Mouse (Mus musculus) G1E (cell line): ENCODE measurements around the gene Edem3. TPM values are rescaled to one million over a fixed set of nuclear protein-coding genes. Genes with fewer than 3 reads are reported as not detected.
"Not testable (repeated sequence)": the region's sequence is repeated elsewhere in the genome, so short reads cannot be mapped to it uniquely, and the experiment has no call there.

Experiments
- ATAC-seq: 2 replicates; pipeline ENCODE4 v1.8.0; 2016; ENCODE audit warnings: mild to moderate bottlenecking; ENCODE audit not compliant: insufficient number of reproducible peaks, poor library complexity, low FRiP score, severe bottlenecking; ENCODE audit errors: extremely low read depth
- DNase-seq: peaks from one replicate; pipeline ENCODE4 v3.0.0; 2012; ENCODE audit warnings: low spot score
- H3K27me3 ChIP-seq: 2 replicates; pipeline ENCODE4 v1.6.1; 2012; ENCODE audit warnings: mild to moderate bottlenecking, low read length, inconsistent platforms; ENCODE audit not compliant: insufficient read depth
- H3K36me3 ChIP-seq: replicated peaks from 2 replicates; pipeline ENCODE3; 2012; ENCODE audit warnings: mild to moderate bottlenecking, inconsistent platforms
- H3K4me1 ChIP-seq: 2 replicates; pipeline ENCODE4 v1.6.1; 2012; ENCODE audit warnings: low read depth, low read length, inconsistent platforms, mixed read lengths; ENCODE audit not compliant: insufficient read depth
- H3K4me3 ChIP-seq: 2 replicates; pipeline ENCODE4 v1.5.1; 2012; ENCODE audit warnings: low read depth, mild to moderate bottlenecking, inconsistent platforms, low read length, moderate library complexity, mixed read lengths
- H3K9me3 ChIP-seq: replicated peaks from 2 replicates; pipeline ENCODE4 v1.6.1; 2012; ENCODE audit warnings: inconsistent platforms
- CTCF ChIP-seq: IDR thresholded peaks from 2 replicates; pipeline ENCODE4 v1.5.1; 2012; ENCODE audit warnings: low read depth, low read length, inconsistent platforms, mixed read lengths
- GATA1 ChIP-seq: IDR thresholded peaks from 2 replicates; pipeline ENCODE4 v1.6.1; 2012; ENCODE audit warnings: borderline replicate concordance, low read length, inconsistent platforms, mixed read lengths
- GATA2 ChIP-seq: IDR thresholded peaks from 2 replicates; pipeline ENCODE4 v1.6.1; 2012; ENCODE audit warnings: low read depth, low read length, inconsistent platforms, borderline replicate concordance
- POLR2AphosphoS5 ChIP-seq: IDR thresholded peaks from 2 replicates; pipeline ENCODE4 v1.6.1; 2012; ENCODE audit warnings: low read depth, low read length, inconsistent platforms; ENCODE audit not compliant: insufficient replicate concordance
- TAL1 ChIP-seq: conservative IDR thresholded peaks from 2 replicates; pipeline ENCODE4 v1.6.1; 2012; ENCODE audit warnings: low read depth, low read length, inconsistent platforms, mixed read lengths
- polyA plus RNA-seq: library from polyadenylated mRNA; stranded (reverse); fragments of >175 nt; gene quantifications from 2 replicates; pipeline ENCODE4 v1.2.3, GENCODE M21; 2012
- total RNA-seq, 2 experiments: library from RNA; stranded (forward) in 1 of 2; stranded (reverse) in 1 of 2; fragments of 200-1000 nt in 1 of 2; fragments of >200 nt in 1 of 2; fragmentation: Nextera tagmentation in 1 of 2; gene quantifications; 2 replicates each; pipeline ENCODE4 v1.2.3; 2014 to 2017

The Edem3 gene
- total and polyA plus RNA-seq, 3 experiments: 7.7 to 64.0 (median 31.2) TPM

- Histone ChIP-seq H3K4me3 (no peak overlapping the region), H3K27me3 (peaks cover 2% of the 10 kb centered on the region; the same call in 1 of the 2 replicates), H3K4me1 (peaks cover 9% of the 10 kb centered on the region), H3K36me3 (no peaks in the 10 kb centered on the region), H3K9me3 (peaks cover 10% of the 10 kb centered on the region; the same call in 1 of the 2 replicates)
- ATAC-seq (no peak), DNase-seq (no peak)
- no peak for TF ChIP-seq GATA1
- no peak for TF ChIP-seq GATA2
- no peak for TF ChIP-seq POLR2AphosphoS5
- no peak for TF ChIP-seq CTCF
- no peak for TF ChIP-seq TAL1
Measured at GRCm38 (mm10) chr1:151737146-151737545, 18.0 kb upstream of the Edem3 start.

GRCm38 (mm10) chr1:151741199-151741621 lies 14.0 kb upstream of the Edem3 start:
- no peak overlapping the region for H3K4me3 ChIP-seq
- peaks cover 12% of the 10 kb centered on the region for H3K4me1 ChIP-seq
- no peak for TF ChIP-seq CTCF
- no peak for TF ChIP-seq GATA1
- no peak for TF ChIP-seq GATA2
- 0 out of 2 replicates have a peak, but pooled peaks have one; percentile 18 for TF ChIP-seq TAL1
- peaks cover 2% of the 10 kb centered on the region; the same call in 1 of the 2 replicates for H3K27me3 ChIP-seq
- no peak for DNase-seq
- H3K36me3 ChIP-seq: no peaks in the 10 kb centered on the region
- peak; percentile 76 for ATAC-seq
- no peaks in the 10 kb centered on the region for H3K9me3 ChIP-seq

GRCm38 (mm10) chr1:151749894-151750293 lies 5.3 kb upstream of the Edem3 start:
- H3K36me3 ChIP-seq, DNase-seq, ATAC-seq: not testable (repeated sequence)

GRCm38 (mm10) chr1:151752946-151753345 lies 2.2 kb upstream of the Edem3 start:
- H3K27me3 ChIP-seq: no peaks in the 10 kb centered on the region
- DNase-seq (no peak), ATAC-seq (no peak)

More at GRCm38 (mm10) chr1:151749894-151750293, 5.3 kb upstream of the Edem3 start:
- not testable (repeated sequence) for H3K4me3 ChIP-seq, H3K9me3 ChIP-seq, H3K27me3 ChIP-seq
- peaks cover 46% of the 10 kb centered on the region for H3K4me1 ChIP-seq

GRCm38 (mm10) chr1:151753374-151753929 lies 1.7 kb upstream of the Edem3 start:
- no peak for TF ChIP-seq CTCF
- no peak for TF ChIP-seq POLR2AphosphoS5
- no peak for TF ChIP-seq TAL1
- no peak for TF ChIP-seq GATA1
- no peak for TF ChIP-seq GATA2
- no peaks in the 10 kb centered on the region for H3K27me3 ChIP-seq
- H3K36me3 ChIP-seq: peaks cover 3% of the 10 kb centered on the region
- H3K9me3 ChIP-seq: no peaks in the 10 kb centered on the region
- peak overlapping the region; percentile 42; the same call in 1 of the 2 replicates for H3K4me3 ChIP-seq
- DNase-seq: no peak
- H3K4me1 ChIP-seq: peaks cover 44% of the 10 kb centered on the region
- ATAC-seq: peak; percentile 5; the same call in 1 of the 2 replicates

More at GRCm38 (mm10) chr1:151752946-151753345, 2.2 kb upstream of the Edem3 start:
- TF ChIP-seq POLR2AphosphoS5 (no peak), CTCF (no peak), TAL1 (no peak), GATA2 (no peak), GATA1 (no peak)
- Histone ChIP-seq H3K4me1 (peaks cover 40% of the 10 kb centered on the region), H3K36me3 (no peaks in the 10 kb centered on the region), H3K4me3 (no peak overlapping the region), H3K9me3 (no peaks in the 10 kb centered on the region)

DNA sequence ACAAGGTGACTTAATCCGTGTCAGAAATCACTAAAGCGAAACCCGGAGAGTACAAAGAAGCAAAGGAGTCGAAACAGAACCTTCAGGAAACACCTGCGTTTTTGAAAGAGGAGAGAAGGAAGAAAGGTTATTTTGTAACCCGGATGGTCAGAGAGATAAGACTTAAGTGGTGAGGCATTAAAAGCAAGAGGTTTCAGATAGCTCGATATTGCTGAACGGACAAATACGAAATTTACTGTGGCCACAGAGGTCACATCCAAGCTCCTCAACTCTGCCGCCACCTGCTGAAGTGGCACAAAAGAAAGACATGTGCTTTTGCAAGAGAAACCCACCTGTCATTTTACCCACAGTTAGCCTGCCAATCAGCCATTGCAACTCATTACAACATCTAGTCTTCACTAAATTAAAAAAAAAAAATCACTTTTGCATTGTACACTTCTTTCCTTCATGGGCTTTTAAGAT lies 1.1 kb upstream of the Edem3 start:
- Histone ChIP-seq H3K27me3 (no peaks in the 10 kb centered on the region), H3K36me3 (peaks cover 9% of the 10 kb centered on the region), H3K4me3 (peak overlapping the region; percentile 89; the same call in 1 of the 2 replicates), H3K4me1 (peaks cover 47% of the 10 kb centered on the region), H3K9me3 (no peaks in the 10 kb centered on the region)
- DNase-seq (no peak), ATAC-seq (peak; percentile 22)
- TF ChIP-seq TAL1 (peak; percentile 47; the same call in 1 of the 2 replicates), POLR2AphosphoS5 (no peak)
